Mouse (Mus musculus) liver, embryonic 11.5 days (tissue): ENCODE measurements around the gene Cib2. TPM values are rescaled to one million over a fixed set of nuclear protein-coding genes. Genes with fewer than 3 reads are reported as not detected.

ENCODE experiments used
- ATAC-seq: fragments of 200-750 bp; cut with Nextera tagmentation; replicated peaks from 2 replicates; pipeline ENCODE4 v1.8.0; 2017; ENCODE audit warnings: moderate number of reproducible peaks, mild to moderate bottlenecking, moderate TSS enrichment, moderate library complexity; ENCODE audit not compliant: low FRiP score
- DNase-seq: peaks from one replicate; pipeline ENCODE4 v3.0.0-alpha.2; 2017; ENCODE audit warnings: low spot score
- H3K27ac ChIP-seq: fragments of 300-500 bp; sonication (generic); 2 replicates; pipeline ENCODE4 v1.5.1; 2014; ENCODE audit warnings: mild to moderate bottlenecking, low read depth, low read length, control low read depth
- H3K27me3 ChIP-seq: fragments of 300-500 bp; sonication (generic); replicated peaks from 2 replicates; pipeline ENCODE4 v1.6.1; 2014; ENCODE audit warnings: low read length, mixed read lengths; ENCODE audit not compliant: control insufficient read depth, insufficient read depth
- H3K36me3 ChIP-seq: fragments of 300-500 bp; sonication (generic); 2 replicates; pipeline ENCODE4 v1.6.1; 2014; ENCODE audit warnings: mild to moderate bottlenecking, low read length, moderate library complexity, mixed read lengths; ENCODE audit not compliant: control insufficient read depth, insufficient read depth
- H3K4me1 ChIP-seq: fragments of 300-500 bp; sonication (generic); replicated peaks from 2 replicates; pipeline ENCODE4 v1.6.1; 2014; ENCODE audit warnings: low read length, mixed read lengths; ENCODE audit not compliant: control insufficient read depth, insufficient read depth
- H3K4me2 ChIP-seq: fragments of 300-500 bp; sonication (generic); 2 replicates; pipeline ENCODE4 v1.6.1; 2014; ENCODE audit warnings: mild to moderate bottlenecking, control low read depth, moderate library complexity
- H3K4me3 ChIP-seq: fragments of 300-500 bp; sonication (generic); 2 replicates; pipeline ENCODE4 v1.5.1; 2014; ENCODE audit warnings: low read depth, low read length, control low read depth
- H3K9ac ChIP-seq: fragments of 300-500 bp; sonication (generic); 2 replicates; pipeline ENCODE4 v1.6.1; 2014; ENCODE audit warnings: low read depth, low read length, control low read depth
- H3K9me3 ChIP-seq: fragments of 300-500 bp; sonication (generic); 2 replicates; pipeline ENCODE4 v1.6.1; 2016; ENCODE audit warnings: low read length, inconsistent platforms, mixed read lengths; ENCODE audit not compliant: control insufficient read depth
- WGBS: fragments of 180-500 bp; shearing (Covaris S2); extraction: QIAGEN DNeasy Blood & Tissue Kit; methylation state at CpG from one replicate; pipeline ENCODE4 v1.1.7; 2014; 5-methylcytosine and 5-hydroxymethylcytosine counted together
- polyA plus RNA-seq: library from polyadenylated mRNA; unstranded; fragments of >200 nt; fragmentation: Nextera tagmentation; extraction: Ambion mirVana; gene quantifications from 2 replicates; pipeline ENCODE4 v1.2.1, GENCODE M21; 2014

Gene Cib2
- polyA plus RNA-seq, 1 experiment from 2014 or later: 5.3 TPM

GRCm38 (mm10) chr9:54558731-54559130 lies 1.3 kb downstream of the Cib2 start:
- 69% methylated on average over 8 of the region's 8 CpGs for WGBS
- no peak for ATAC-seq
- no peaks in the 10 kb centered on the region for H3K36me3 ChIP-seq

GRCm38 (mm10) chr9:54555044-54555443 lies 5.0 kb downstream of the Cib2 start:
- 63% methylated on average over 2 of the region's 2 CpGs for WGBS
- no peak overlapping the region for H3K27ac ChIP-seq
- H3K9me3 ChIP-seq: no peaks in the 10 kb centered on the region
- H3K36me3 ChIP-seq: no peaks in the 10 kb centered on the region
- H3K4me1 ChIP-seq: peaks cover 3% of the 10 kb centered on the region; the same call in 1 of the 2 replicates
- no peak overlapping the region for H3K9ac ChIP-seq
- H3K4me2 ChIP-seq: no peak overlapping the region
- H3K27me3 ChIP-seq: peaks cover 7% of the 10 kb centered on the region; the same call in 1 of the 2 replicates
- ATAC-seq: no peak
- DNase-seq: no peak
- no peak overlapping the region for H3K4me3 ChIP-seq

More at GRCm38 (mm10) chr9:54558731-54559130, 1.3 kb downstream of the Cib2 start:
- Histone ChIP-seq H3K4me3 (no peak overlapping the region), H3K9ac (no peak overlapping the region), H3K27me3 (peaks cover 7% of the 10 kb centered on the region; the same call in 1 of the 2 replicates), H3K4me2 (no peak overlapping the region), H3K27ac (no peak overlapping the region), H3K9me3 (no peaks in the 10 kb centered on the region), H3K4me1 (peaks cover 6% of the 10 kb centered on the region; the same call in 1 of the 2 replicates)
- DNase-seq: no peak

- H3K27ac ChIP-seq: no peak overlapping the region
- no peak overlapping the region for H3K4me3 ChIP-seq
- H3K36me3 ChIP-seq: no peaks in the 10 kb centered on the region
- no peaks in the 10 kb centered on the region for H3K27me3 ChIP-seq
- 25% methylated on average over 5 of the region's 5 CpGs for WGBS
- no peaks in the 10 kb centered on the region; the same call in 1 of the 2 replicates for H3K9me3 ChIP-seq
- ATAC-seq (peak; percentile 71), DNase-seq (no peak)
- no peaks in the 10 kb centered on the region for H3K4me1 ChIP-seq
- H3K4me2 ChIP-seq: no peak overlapping the region
- H3K9ac ChIP-seq: no peak overlapping the region
These were observed 7.6 kb downstream of the Cib2 start for GRCm38 (mm10) chr9:54552409-54552808.

- ATAC-seq (no peak), DNase-seq (no peak)
- 85% methylated on average over 6 of the region's 6 CpGs for WGBS
- Histone ChIP-seq H3K4me1 (no peaks in the 10 kb centered on the region), H3K27ac (no peak overlapping the region), H3K4me3 (no peak overlapping the region), H3K9me3 (no peaks in the 10 kb centered on the region; the same call in 1 of the 2 replicates), H3K9ac (no peak overlapping the region), H3K4me2 (no peak overlapping the region), H3K27me3 (no peaks in the 10 kb centered on the region), H3K36me3 (no peaks in the 10 kb centered on the region)
These were observed 10.6 kb downstream of the Cib2 start for GRCm38 (mm10) chr9:54549433-54549832.

GRCm38 (mm10) chr9:54547536-54547935 lies 12.5 kb downstream of the Cib2 start:
- H3K9me3 ChIP-seq: no peaks in the 10 kb centered on the region; the same call in 1 of the 2 replicates
- H3K27me3 ChIP-seq: no peaks in the 10 kb centered on the region
- ATAC-seq (0 out of 2 replicates have a peak, but pooled peaks have one; percentile 44), DNase-seq (peak; percentile 64)
- no peak overlapping the region for H3K27ac ChIP-seq
- 17% methylated on average over 5 of the region's 5 CpGs for WGBS
- H3K4me3 ChIP-seq: no peak overlapping the region
- no peak overlapping the region for H3K9ac ChIP-seq
- no peaks in the 10 kb centered on the region for H3K4me1 ChIP-seq
- no peak overlapping the region for H3K4me2 ChIP-seq
- no peaks in the 10 kb centered on the region for H3K36me3 ChIP-seq

GRCm38 (mm10) chr9:54544954-54545315 lies 15.1 kb downstream of the Cib2 start:
- Histone ChIP-seq H3K4me1 (no peaks in the 10 kb centered on the region), H3K27ac (no peak overlapping the region), H3K27me3 (no peaks in the 10 kb centered on the region), H3K9me3 (no peaks in the 10 kb centered on the region; the same call in 1 of the 2 replicates), H3K9ac (no peak overlapping the region), H3K36me3 (no peaks in the 10 kb centered on the region), H3K4me2 (no peak overlapping the region), H3K4me3 (no peak overlapping the region)
- WGBS: 84% methylated on average over 4 of the region's 4 CpGs
- no peak for ATAC-seq
- no peak for DNase-seq

- no peak overlapping the region for H3K9ac ChIP-seq
- no peaks in the 10 kb centered on the region; the same call in 1 of the 2 replicates for H3K9me3 ChIP-seq
- H3K4me2 ChIP-seq: no peak overlapping the region
- WGBS: 81% methylated on average over 9 of the region's 9 CpGs
- no peak overlapping the region for H3K27ac ChIP-seq
- DNase-seq: no peak
- no peak for ATAC-seq
- no peaks in the 10 kb centered on the region for H3K4me1 ChIP-seq
- H3K4me3 ChIP-seq: no peak overlapping the region
- no peaks in the 10 kb centered on the region for H3K27me3 ChIP-seq
- no peaks in the 10 kb centered on the region for H3K36me3 ChIP-seq
These were observed 15.6 kb downstream of the Cib2 start for GRCm38 (mm10) chr9:54544212-54544953.

GRCm38 (mm10) chr9:54540801-54541200 lies 19.2 kb downstream of the Cib2 start:
- Histone ChIP-seq H3K4me1 (no peaks in the 10 kb centered on the region), H3K9ac (no peak overlapping the region), H3K9me3 (no peaks in the 10 kb centered on the region), H3K36me3 (no peaks in the 10 kb centered on the region), H3K4me3 (no peak overlapping the region), H3K27ac (no peak overlapping the region), H3K27me3 (no peaks in the 10 kb centered on the region), H3K4me2 (no peak overlapping the region)
- DNase-seq (no peak), ATAC-seq (no peak)
- 69% methylated on average over 5 of the region's 5 CpGs for WGBS

- Histone ChIP-seq H3K9me3 (no peaks in the 10 kb centered on the region), H3K4me3 (no peak within 1 kb of the TSS), H3K27me3 (no peaks in the 10 kb centered on the region), H3K4me1 (no peaks in the 10 kb centered on the region), H3K9ac (no peak within 1 kb of the TSS), H3K27ac (no peak within 1 kb of the TSS), H3K36me3 (no peaks in the 10 kb centered on the region), H3K4me2 (no peak within 1 kb of the TSS)
- WGBS: 90% methylated on average over 14 of the region's 14 CpGs
- no peak for DNase-seq
- ATAC-seq: no peak
These were observed 21.3 kb downstream of the Cib2 start, which contains the start of gene Sh2d7 for GRCm38 (mm10) chr9:54538684-54539083. Gene Sh2d7 (plus strand): TSS chr9:54538984.
